Mouse (Mus musculus) neural tube, embryonic 11.5 days (tissue): ENCODE results near the gene Foxd4. TPM values are rescaled to one million over a fixed set of nuclear protein-coding genes. Genes with fewer than 3 reads are reported as not detected.
A peak's percentile ranks its signal among the peaks of the same experiment; 100 is the strongest.

Source experiments
- ATAC-seq: fragments of 200-750 bp; cut with Nextera tagmentation; 2 replicates; pipeline ENCODE4 v1.8.0; 2017; ENCODE audit warnings: moderate number of reproducible peaks, mild to moderate bottlenecking, moderate TSS enrichment, moderate library complexity; ENCODE audit not compliant: insufficient read depth, low FRiP score, low TSS enrichment
- DNase-seq: peaks from one replicate; pipeline ENCODE4 v3.0.0-alpha.2; 2015; ENCODE audit warnings: low spot score
- H3K27ac ChIP-seq: fragments of 300-500 bp; sonication (generic); 2 replicates; pipeline ENCODE4 v1.5.1; 2014; ENCODE audit warnings: low read depth, mild to moderate bottlenecking, low read length
- H3K27me3 ChIP-seq: fragments of 300-500 bp; sonication (generic); 2 replicates; pipeline ENCODE4 v1.6.1; 2014; ENCODE audit warnings: mild to moderate bottlenecking, low read length, mixed read lengths; ENCODE audit not compliant: control insufficient read depth, insufficient read depth
- H3K36me3 ChIP-seq: fragments of 300-500 bp; sonication (generic); 2 replicates; pipeline ENCODE4 v1.6.1; 2014; ENCODE audit warnings: mild to moderate bottlenecking, low read length, moderate library complexity, mixed read lengths; ENCODE audit not compliant: control insufficient read depth, insufficient read depth
- H3K4me1 ChIP-seq: fragments of 300-500 bp; sonication (generic); 2 replicates; pipeline ENCODE4 v1.6.1; 2014; ENCODE audit warnings: low read length, mixed read lengths; ENCODE audit not compliant: control insufficient read depth, insufficient read depth
- H3K4me2 ChIP-seq: fragments of 300-500 bp; sonication (generic); 2 replicates; pipeline ENCODE4 v1.6.1; 2014; ENCODE audit warnings: low read depth, mild to moderate bottlenecking, moderate library complexity
- H3K4me3 ChIP-seq: fragments of 300-500 bp; sonication (generic); 2 replicates; pipeline ENCODE4 v1.5.1; 2014; ENCODE audit warnings: low read depth, low read length
- H3K9ac ChIP-seq: fragments of 300-500 bp; sonication (generic); 2 replicates; pipeline ENCODE4 v1.6.1; 2014; ENCODE audit warnings: mild to moderate bottlenecking, low read length
- H3K9me3 ChIP-seq: fragments of 300-500 bp; sonication (generic); 2 replicates; pipeline ENCODE4 v1.6.1; 2016; ENCODE audit warnings: low read length; ENCODE audit not compliant: control insufficient read depth
- WGBS: fragments of 180-500 bp; shearing (Covaris S2); extraction: QIAGEN DNeasy Blood & Tissue Kit; methylation state at CpG from one replicate; pipeline ENCODE4 v1.1.7; 2014; 5-methylcytosine and 5-hydroxymethylcytosine counted together
- polyA plus RNA-seq: library from polyadenylated mRNA; unstranded; fragments of >200 nt; fragmentation: Nextera tagmentation; extraction: Ambion mirVana; gene quantifications from 2 replicates; pipeline ENCODE4 v1.2.1, GENCODE M21; 2014

The Foxd4 gene
- polyA plus RNA-seq, 1 experiment from 2014 or later = not detected

GRCm38 (mm10) chr19:24902256-24902655 lies 1.3 kb upstream of the Foxd4 start:
- WGBS = 2% methylated on average over 2 of the region's 2 CpGs
- Histone ChIP-seq H3K27me3 (peaks cover 57% of the 10 kb centered on the region), H3K4me1 (peaks cover 10% of the 10 kb centered on the region), H3K9ac (no peak overlapping the region), H3K9me3 (no peaks in the 10 kb centered on the region), H3K27ac (no peak overlapping the region), H3K4me3 (no peak overlapping the region), H3K36me3 (no peaks in the 10 kb centered on the region), H3K4me2 (no peak overlapping the region)
- no peak for ATAC-seq
- no peak for DNase-seq

DNA sequence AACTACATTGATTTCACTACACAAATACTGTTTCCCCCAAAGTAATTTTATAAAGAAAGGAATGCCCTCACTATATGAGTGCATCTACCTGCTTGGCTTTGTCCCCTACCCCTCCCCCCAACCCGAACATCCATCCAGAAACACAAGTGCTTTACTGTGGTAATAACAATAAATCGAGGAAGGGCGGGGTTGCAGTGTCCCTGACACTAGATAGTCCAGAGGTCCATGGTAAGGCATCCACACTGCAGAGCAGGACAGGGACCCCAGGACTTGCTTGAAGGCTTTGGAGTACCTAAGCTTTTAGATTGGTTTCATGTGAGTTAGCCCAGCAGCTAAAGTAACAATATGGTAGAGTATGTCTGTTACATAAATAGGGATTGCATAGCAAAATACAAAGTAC lies 669 bp upstream of the Foxd4 start:
- WGBS = 2% methylated on average over 3 of the region's 3 CpGs
- no peak for DNase-seq
- no peak for ATAC-seq
- H3K4me1 ChIP-seq = peaks cover 12% of the 10 kb centered on the region
- no peak overlapping the region for H3K4me2 ChIP-seq
- no peaks in the 10 kb centered on the region for H3K36me3 ChIP-seq
- H3K9me3 ChIP-seq = no peaks in the 10 kb centered on the region
- H3K27ac ChIP-seq = no peak overlapping the region
- no peak overlapping the region for H3K4me3 ChIP-seq
- H3K9ac ChIP-seq = no peak overlapping the region
- H3K27me3 ChIP-seq = peaks cover 63% of the 10 kb centered on the region

DNA sequence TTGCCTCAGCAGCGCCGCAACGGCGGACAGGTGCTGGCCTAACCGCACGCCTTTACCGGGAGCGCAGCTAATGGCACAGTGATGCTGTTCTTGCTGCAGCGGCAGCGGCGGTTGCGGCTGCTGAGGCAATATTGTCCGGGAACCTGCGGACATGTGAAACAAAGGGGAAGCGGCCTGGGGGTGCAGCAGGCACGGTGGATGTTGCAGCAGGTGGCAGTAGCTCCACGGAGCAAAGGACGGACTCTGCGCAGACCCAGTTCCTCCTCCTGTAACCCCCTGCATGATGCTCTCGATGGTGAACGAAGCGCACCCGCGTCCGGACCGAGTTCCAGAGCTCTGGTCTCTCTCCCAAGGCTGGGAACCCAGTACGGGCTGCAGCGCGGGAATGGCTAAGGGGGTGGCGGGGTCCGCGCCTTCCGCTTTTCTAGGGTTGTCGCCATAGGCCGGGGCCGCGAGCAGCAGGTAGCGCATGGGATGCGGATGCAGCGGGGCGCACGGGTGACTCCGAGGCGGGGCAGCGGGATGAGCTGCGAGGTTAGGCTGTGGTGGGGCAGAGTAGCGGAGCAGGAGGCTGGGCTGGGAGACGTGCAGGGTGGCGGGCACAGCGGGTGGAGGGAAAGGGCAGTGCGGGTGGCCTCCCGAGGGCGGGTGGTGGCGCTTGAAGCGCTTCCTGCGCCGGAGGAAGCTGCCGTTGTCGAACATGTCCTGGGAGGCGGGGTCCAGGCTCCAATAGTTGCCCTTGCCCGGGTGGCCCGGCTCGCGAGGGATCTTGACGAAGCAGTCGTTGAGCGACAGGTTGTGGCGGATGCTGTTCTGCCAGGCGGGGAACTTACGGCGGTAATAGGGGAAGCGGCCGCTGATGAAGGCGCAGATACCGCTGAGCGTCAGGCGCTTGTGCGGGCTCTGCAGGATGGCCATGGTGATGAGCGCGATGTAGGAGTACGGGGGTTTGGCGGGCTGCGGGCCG lies 1.1 kb downstream of the Foxd4 start:
- DNase-seq (peak; percentile 61), ATAC-seq (peak; percentile 45; the same call in 1 of the 2 replicates)
- H3K27ac ChIP-seq = no peak overlapping the region
- no peak overlapping the region for H3K9ac ChIP-seq
- no peaks in the 10 kb centered on the region for H3K36me3 ChIP-seq
- WGBS = under 1% methylated on average over 84 of the region's 84 CpGs
- peaks cover 12% of the 10 kb centered on the region for H3K4me1 ChIP-seq
- peak overlapping the region; percentile 36 for H3K4me3 ChIP-seq
- H3K4me2 ChIP-seq = peak overlapping the region; percentile 65
- H3K9me3 ChIP-seq = no peaks in the 10 kb centered on the region
- peaks cover 74% of the 10 kb centered on the region for H3K27me3 ChIP-seq

- no peak for DNase-seq
- peaks cover 12% of the 10 kb centered on the region for H3K4me1 ChIP-seq
- H3K27ac ChIP-seq = no peak overlapping the region
- peak overlapping the region; percentile 65 for H3K4me2 ChIP-seq
- no peak for ATAC-seq
- no peaks in the 10 kb centered on the region for H3K9me3 ChIP-seq
- H3K9ac ChIP-seq = no peak overlapping the region
- no peaks in the 10 kb centered on the region for H3K36me3 ChIP-seq
- H3K27me3 ChIP-seq = peaks cover 74% of the 10 kb centered on the region
- H3K4me3 ChIP-seq = peak overlapping the region; percentile 36
- 2% methylated on average over 34 of the region's 34 CpGs for WGBS
Measured at GRCm38 (mm10) chr19:24898737-24899577, 2.0 kb downstream of the Foxd4 start.

- H3K9ac ChIP-seq = no peak overlapping the region
- H3K27ac ChIP-seq = no peak overlapping the region
- H3K4me1 ChIP-seq = peaks cover 12% of the 10 kb centered on the region
- 2% methylated on average over 20 of the region's 20 CpGs for WGBS
- H3K4me3 ChIP-seq = no peak overlapping the region
- no peaks in the 10 kb centered on the region for H3K9me3 ChIP-seq
- peaks cover 72% of the 10 kb centered on the region for H3K27me3 ChIP-seq
- no peaks in the 10 kb centered on the region for H3K36me3 ChIP-seq
- peak; percentile 37 for DNase-seq
- no peak overlapping the region for H3K4me2 ChIP-seq
- no peak for ATAC-seq
Measured at GRCm38 (mm10) chr19:24897896-24898736, 2.9 kb downstream of the Foxd4 start.

DNA sequence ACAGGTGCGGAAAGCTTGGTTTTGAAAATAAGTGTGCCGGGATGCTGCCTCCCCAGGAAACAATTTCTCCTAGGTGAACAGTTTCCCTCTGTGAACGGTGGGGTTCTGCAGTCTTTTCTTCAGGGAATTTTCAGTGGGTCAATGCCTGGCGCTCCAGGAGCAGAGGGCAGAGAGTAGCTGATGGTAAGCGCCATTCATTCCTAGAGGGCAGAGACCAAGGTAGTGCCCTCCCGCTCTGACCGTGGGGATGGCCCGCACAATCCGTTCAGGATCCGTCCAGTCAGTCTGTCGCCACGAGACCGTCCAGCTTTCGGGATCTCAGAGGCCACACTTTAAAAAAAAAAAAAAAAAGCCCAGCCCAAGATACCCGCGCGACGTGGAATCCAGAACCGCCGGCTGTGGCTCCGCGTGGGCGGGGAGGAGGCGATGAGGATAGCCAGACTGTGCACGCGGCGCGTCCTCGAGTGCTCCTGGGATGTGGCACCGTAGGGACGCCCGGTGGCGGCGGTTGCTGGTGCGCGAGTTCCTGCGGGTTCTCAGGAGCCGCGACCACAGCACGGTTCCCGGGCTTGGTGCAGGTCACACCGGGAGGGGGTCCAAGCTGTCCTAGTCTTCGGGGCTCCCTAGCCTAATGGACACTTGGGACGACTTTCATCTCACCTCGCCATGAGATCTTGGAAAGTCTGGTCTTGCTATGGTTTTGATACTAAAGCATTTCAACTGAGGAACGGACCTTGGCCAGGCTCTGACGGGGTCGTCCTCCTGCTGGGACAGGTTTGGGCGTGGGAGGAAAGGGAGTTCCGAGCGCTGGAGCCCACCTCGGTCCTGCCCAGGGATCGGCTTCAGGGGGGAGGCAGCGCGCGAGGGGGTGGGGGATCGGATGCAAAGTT lies 3.7 kb downstream of the Foxd4 start:
- H3K4me1 ChIP-seq = peaks cover 12% of the 10 kb centered on the region
- H3K36me3 ChIP-seq = no peaks in the 10 kb centered on the region
- DNase-seq = peak; percentile 40
- H3K27ac ChIP-seq = no peak overlapping the region
- H3K27me3 ChIP-seq = peaks cover 64% of the 10 kb centered on the region
- H3K9ac ChIP-seq = no peak overlapping the region
- peak overlapping the region; percentile 12; the same call in 1 of the 2 replicates for H3K4me3 ChIP-seq
- H3K9me3 ChIP-seq = no peaks in the 10 kb centered on the region
- ATAC-seq = no peak
- under 1% methylated on average over 57 of the region's 57 CpGs for WGBS
- H3K4me2 ChIP-seq = peak overlapping the region; percentile 35

- H3K27me3 ChIP-seq = peaks cover 57% of the 10 kb centered on the region
- no peak for DNase-seq
Measured at GRCm38 (mm10) chr19:24896536-24896935, 4.5 kb downstream of the Foxd4 start.

More at GRCm38 (mm10) chr19:24896536-24896935, 4.5 kb downstream of the Foxd4 start:
- ATAC-seq = no peak
- Histone ChIP-seq H3K36me3 (no peaks in the 10 kb centered on the region), H3K27ac (no peak overlapping the region), H3K9ac (no peak overlapping the region), H3K4me3 (no peak overlapping the region), H3K4me2 (no peak overlapping the region), H3K9me3 (no peaks in the 10 kb centered on the region), H3K4me1 (peaks cover 12% of the 10 kb centered on the region)
- WGBS = 14% methylated on average over 4 of the region's 4 CpGs
